Mouse (Mus musculus): ENCODE results near the gene 9530002B09Rik. TPM values are rescaled to one million over a fixed set of nuclear protein-coding genes. Genes with fewer than 3 reads are reported as not detected.

The 9530002B09Rik gene
- not detected in 2 replicates for polyA plus RNA-seq (2015; fragmentation: Nextera tagmentation; extraction: Ambion mirVana)

DNA sequence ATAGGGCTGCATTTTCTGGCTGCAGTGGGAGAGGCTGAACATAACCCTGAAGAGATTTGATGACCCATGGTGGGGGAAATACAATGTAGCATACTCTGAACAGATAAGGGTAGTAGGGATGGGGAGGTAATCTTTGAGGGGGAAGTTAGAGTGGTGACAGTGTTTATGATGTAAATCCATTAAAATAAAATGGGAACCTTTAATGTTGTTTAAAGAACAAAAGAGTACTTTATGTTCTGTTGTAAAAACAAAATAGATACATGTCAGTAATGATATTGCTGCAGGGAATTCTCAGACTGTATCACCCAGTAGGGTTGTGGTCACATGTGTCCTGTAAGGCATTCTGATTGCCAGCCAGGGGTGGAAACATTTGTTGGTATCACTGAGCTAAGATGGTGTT is at the start of gene 9530002B09Rik:
Gene 9530002B09Rik, plus strand, starts transcription at position 301 of the 400 bp plus-strand sequence.
- Histone ChIP-seq H3K4me2 (no peak within 1 kb of the TSS), H3K4me1 (no peaks in the 10 kb centered on the region), H3K27ac (no peak within 1 kb of the TSS), H3K4me3 (replicated peaks) (no peak within 1 kb of the TSS), H3K9me3 (no peaks in the 10 kb centered on the region), H3K27me3 (replicated peaks) (no peaks in the 10 kb centered on the region), H3K9ac (no peak within 1 kb of the TSS), H3K36me3 (no peaks in the 10 kb centered on the region)
- no peak for ATAC-seq (ENCODE audit: insufficient read depth, low FRiP score, low read depth)

Other genes with a start within 250 kb of the 9530002B09Rik start
- gene Ppt1, start 147.0 kb downstream of the 9530002B09Rik start, polyA plus RNA-seq (2015; fragmentation: Nextera tagmentation; extraction: Ambion mirVana): 73.9 and 80.4 TPM in 2 replicates
- gene Cap1, start 196.8 kb downstream of the 9530002B09Rik start, polyA plus RNA-seq (2015; fragmentation: Nextera tagmentation; extraction: Ambion mirVana): 71.0 and 74.8 TPM in 2 replicates